Mouse (Mus musculus): Measurements from ENCODE around the gene Vmn2r35.
"Not testable (repeated sequence)": the region's sequence is repeated elsewhere in the genome, so short reads cannot be mapped to it uniquely, and the experiment has no call there.

Gene Vmn2r35

GRCm38 (mm10) chr7:7819767-7820166, at the start of gene Vmn2r35:
Gene Vmn2r35 (minus strand): TSS chr7:7819867.
- DNase-seq, result not testable (repeated sequence)

DNA sequence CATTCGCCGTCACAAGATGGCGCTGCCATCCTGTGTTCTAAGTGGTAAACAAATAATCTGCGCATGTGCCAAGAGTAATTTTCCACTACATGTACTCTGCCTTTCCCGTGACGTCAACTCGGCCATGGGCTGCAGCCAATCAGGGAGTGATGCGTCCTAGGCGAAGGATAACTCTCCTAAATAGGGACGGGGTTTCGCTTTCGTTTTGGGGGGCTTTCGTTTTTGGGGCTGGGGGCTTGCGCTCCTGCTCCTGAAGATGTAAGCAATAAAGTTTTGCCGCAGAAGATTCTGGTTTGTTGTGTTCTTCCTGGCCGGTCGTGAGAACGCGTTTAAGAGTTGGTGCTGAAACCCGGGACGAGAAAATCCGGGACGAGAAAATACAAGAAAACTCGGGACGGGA, 25.5 kb downstream of the Vmn2r35 start:
- not testable (repeated sequence) for DNase-seq

Data from kidney, postnatal 14 days (tissue).